Mouse (Mus musculus): ENCODE measurements around the gene Adamtsl2.

Adamtsl2 gene

GRCm38 (mm10) chr2:27120241-27120641 is 41.1 kb downstream of the Adamtsl2 start:
- peak; percentile 12 for DNase-seq

- peak; percentile 38 for DNase-seq
Observed at GRCm38 (mm10) chr2:27121626-27122355, 42.6 kb downstream of the Adamtsl2 start.

- DNase-seq, result no peak
Observed at GRCm38 (mm10) chr2:27122578-27122977, 43.4 kb downstream of the Adamtsl2 start.

- DNase-seq, result no peak
Observed at GRCm38 (mm10) chr2:27123121-27123520, 43.9 kb downstream of the Adamtsl2 start.

GRCm38 (mm10) chr2:27125979-27126378 is 46.8 kb downstream of the Adamtsl2 start:
- DNase-seq, result peak; percentile 44

GRCm38 (mm10) chr2:27126496-27126895 is 47.3 kb downstream of the Adamtsl2 start:
- no peak for DNase-seq

- no peak for DNase-seq
Observed at GRCm38 (mm10) chr2:27128990-27129389, 49.8 kb downstream of the Adamtsl2 start.

- DNase-seq, result no peak
Observed at GRCm38 (mm10) chr2:27135935-27136334, 56.8 kb downstream of the Adamtsl2 start.

- no peak for DNase-seq
Observed at GRCm38 (mm10) chr2:27136336-27136735, 57.2 kb downstream of the Adamtsl2 start.

GRCm38 (mm10) chr2:27136789-27137188 is 57.6 kb downstream of the Adamtsl2 start:
- no peak for DNase-seq

- no peak for DNase-seq
Observed at GRCm38 (mm10) chr2:27138356-27138755, 59.2 kb downstream of the Adamtsl2 start.

- DNase-seq, result peak; percentile 39
Observed at GRCm38 (mm10) chr2:27141950-27142693, 62.9 kb downstream of the Adamtsl2 start, which contains the start of gene Fam163b. Fam163b (minus strand) TSS chr2:27142491.

GRCm38 (mm10) chr2:27144957-27145356 is 65.8 kb downstream of the Adamtsl2 start:
- no peak for DNase-seq

- no peak for DNase-seq
Observed at GRCm38 (mm10) chr2:27146840-27147239, 67.7 kb downstream of the Adamtsl2 start.

GRCm38 (mm10) chr2:27149457-27149856 is 70.3 kb downstream of the Adamtsl2 start:
- DNase-seq, result no peak

GRCm38 (mm10) chr2:27154466-27155185 is 75.4 kb downstream of the Adamtsl2 start:
- no peak for DNase-seq

- DNase-seq, result no peak
Observed at GRCm38 (mm10) chr2:27156596-27156995, 77.4 kb downstream of the Adamtsl2 start.
